Mouse (Mus musculus) intestine, postnatal 0 days (tissue): ENCODE data around the gene Uts2b. TPM values are rescaled to one million over a fixed set of nuclear protein-coding genes. Genes with fewer than 3 reads are reported as not detected.
A peak's percentile ranks its signal among the peaks of the same experiment; 100 is the strongest.

ENCODE experiments used
- ATAC-seq: fragments of 200-750 bp; cut with Nextera tagmentation; 2 replicates; pipeline ENCODE4 v1.8.0; 2017; ENCODE audit warnings: mild to moderate bottlenecking, moderate TSS enrichment, moderate library complexity
- H3K27ac ChIP-seq: fragments of 300-500 bp; sonication (generic); 2 replicates; pipeline ENCODE4 v1.5.1; 2014; ENCODE audit warnings: mild to moderate bottlenecking, low read depth, low read length, moderate library complexity
- H3K27me3 ChIP-seq: fragments of 300-500 bp; sonication (generic); replicated peaks from 2 replicates; pipeline ENCODE4 v1.6.1; 2014; ENCODE audit warnings: low read length, mixed read lengths; ENCODE audit not compliant: control insufficient read depth, insufficient read depth
- H3K36me3 ChIP-seq: fragments of 300-500 bp; sonication (generic); 2 replicates; pipeline ENCODE4 v1.6.1; 2014; ENCODE audit warnings: mild to moderate bottlenecking, moderate library complexity; ENCODE audit not compliant: control insufficient read depth, insufficient read depth
- H3K4me1 ChIP-seq: fragments of 300-500 bp; sonication (generic); replicated peaks from 2 replicates; pipeline ENCODE4 v1.6.1; 2014; ENCODE audit warnings: antibody characterized with exemption, low read length, mixed read lengths; ENCODE audit not compliant: control insufficient read depth, insufficient read depth
- H3K4me2 ChIP-seq: fragments of 300-500 bp; sonication (generic); replicated peaks from 2 replicates; pipeline ENCODE4 v1.6.1; 2014; ENCODE audit warnings: low read depth, mild to moderate bottlenecking, moderate library complexity
- H3K4me3 ChIP-seq: fragments of 300-500 bp; sonication (generic); 2 replicates; pipeline ENCODE4 v1.5.1; 2014; ENCODE audit warnings: low read depth, low read length
- H3K9ac ChIP-seq: fragments of 300-500 bp; sonication (generic); 2 replicates; pipeline ENCODE4 v1.6.1; 2014; ENCODE audit warnings: mild to moderate bottlenecking, low read depth, low read length
- H3K9me3 ChIP-seq: fragments of 300-500 bp; sonication (generic); 2 replicates; pipeline ENCODE4 v1.6.1; 2016; ENCODE audit warnings: mixed run types; ENCODE audit not compliant: control insufficient read depth
- CTCF ChIP-seq: sonication (generic); IDR thresholded peaks from 2 replicates; pipeline ENCODE4 v1.5.1; 2016; ENCODE audit warnings: low read depth, mild to moderate bottlenecking, control low read depth, antibody characterized with exemption, moderate library complexity
- WGBS: fragments of 180-500 bp; shearing (Covaris S2); extraction: QIAGEN DNeasy Blood & Tissue Kit; methylation state at CpG from one replicate; pipeline ENCODE4 v1.1.7; 2014; 5-methylcytosine and 5-hydroxymethylcytosine counted together
- polyA plus RNA-seq: library from polyadenylated mRNA; unstranded; fragments of >200 nt; fragmentation: Nextera tagmentation; extraction: Ambion mirVana; gene quantifications from 2 replicates; pipeline ENCODE4 v1.2.1, GENCODE M21; 2015

Gene Uts2b
- polyA plus RNA-seq, 1 experiment from 2014 or later = 0.14 TPM

- Histone ChIP-seq H3K4me2 (no peak overlapping the region), H3K9ac (no peak overlapping the region), H3K4me1 (0 out of 2 replicates have a peak, but pooled peaks cover 4% of the 10 kb centered on the region), H3K4me3 (no peak overlapping the region), H3K27me3 (no peaks in the 10 kb centered on the region), H3K27ac (no peak overlapping the region), H3K9me3 (no peaks in the 10 kb centered on the region), H3K36me3 (no peaks in the 10 kb centered on the region)
- WGBS = 40% methylated on average over 4 of the region's 4 CpGs
- ATAC-seq = no peak
- TF ChIP-seq CTCF = no peak
Observed at GRCm38 (mm10) chr16:27382217-27382616, 12.2 kb upstream of the Uts2b start.

- Histone ChIP-seq H3K4me3 (no peak overlapping the region), H3K27ac (no peak overlapping the region), H3K9me3 (no peaks in the 10 kb centered on the region), H3K9ac (no peak overlapping the region), H3K4me1 (0 out of 2 replicates have a peak, but pooled peaks cover 3% of the 10 kb centered on the region), H3K36me3 (no peaks in the 10 kb centered on the region), H3K27me3 (no peaks in the 10 kb centered on the region), H3K4me2 (no peak overlapping the region)
- no peak for TF ChIP-seq CTCF
- ATAC-seq = no peak
Observed at GRCm38 (mm10) chr16:27376556-27376955, 6.5 kb upstream of the Uts2b start.

GRCm38 (mm10) chr16:27375318-27375717 is 5.3 kb upstream of the Uts2b start:
- no peak overlapping the region for H3K27ac ChIP-seq
- 52% methylated on average over 2 of the region's 2 CpGs for WGBS
- H3K36me3 ChIP-seq = no peaks in the 10 kb centered on the region

GRCm38 (mm10) chr16:27374139-27374538 is 4.1 kb upstream of the Uts2b start:
- H3K4me3 ChIP-seq = no peak overlapping the region
- no peak for ATAC-seq
- WGBS = 38% methylated on average over 3 of the region's 3 CpGs
- no peaks in the 10 kb centered on the region for H3K36me3 ChIP-seq
- H3K27me3 ChIP-seq = no peaks in the 10 kb centered on the region
- H3K9me3 ChIP-seq = no peaks in the 10 kb centered on the region
- H3K27ac ChIP-seq = no peak overlapping the region
- H3K9ac ChIP-seq = no peak overlapping the region
- H3K4me1 ChIP-seq = 0 out of 2 replicates have a peak, but pooled peaks cover 3% of the 10 kb centered on the region
- H3K4me2 ChIP-seq = no peak overlapping the region
- TF ChIP-seq CTCF = no peak

More at GRCm38 (mm10) chr16:27375318-27375717, 5.3 kb upstream of the Uts2b start:
- peak; percentile 69; the same call in 1 of the 2 replicates for ATAC-seq
- Histone ChIP-seq H3K27me3 (no peaks in the 10 kb centered on the region), H3K4me1 (0 out of 2 replicates have a peak, but pooled peaks cover 3% of the 10 kb centered on the region), H3K9me3 (no peaks in the 10 kb centered on the region), H3K4me2 (peak overlapping the region; percentile 7; the same call in 1 of the 2 replicates), H3K9ac (no peak overlapping the region), H3K4me3 (no peak overlapping the region)
- TF ChIP-seq CTCF = no peak

GRCm38 (mm10) chr16:27370700-27371099 is 661 bp upstream of the Uts2b start:
- no peaks in the 10 kb centered on the region for H3K9me3 ChIP-seq
- H3K4me1 ChIP-seq = 0 out of 2 replicates have a peak, but pooled peaks cover 3% of the 10 kb centered on the region
- no peak overlapping the region for H3K9ac ChIP-seq
- TF ChIP-seq CTCF = no peak
- WGBS = 92% methylated on average over 2 of the region's 2 CpGs
- no peak for ATAC-seq
- no peak overlapping the region for H3K4me3 ChIP-seq
- no peak overlapping the region for H3K27ac ChIP-seq
- no peaks in the 10 kb centered on the region for H3K36me3 ChIP-seq
- H3K27me3 ChIP-seq = no peaks in the 10 kb centered on the region
- no peak overlapping the region for H3K4me2 ChIP-seq

GRCm38 (mm10) chr16:27360059-27360458 is 10.0 kb downstream of the Uts2b start:
- H3K27ac ChIP-seq = no peak overlapping the region
- no peak for ATAC-seq
- H3K4me3 ChIP-seq = no peak overlapping the region
- no peak for TF ChIP-seq CTCF
- no peak overlapping the region for H3K9ac ChIP-seq
- no peaks in the 10 kb centered on the region for H3K27me3 ChIP-seq
- no peaks in the 10 kb centered on the region for H3K9me3 ChIP-seq
- 43% methylated on average over 1 of the region's 1 CpGs for WGBS
- no peaks in the 10 kb centered on the region for H3K4me1 ChIP-seq
- H3K36me3 ChIP-seq = no peaks in the 10 kb centered on the region
- no peak overlapping the region for H3K4me2 ChIP-seq

- 84% methylated on average over 2 of the region's 2 CpGs for WGBS
- Histone ChIP-seq H3K27me3 (no peaks in the 10 kb centered on the region), H3K27ac (no peak overlapping the region), H3K36me3 (no peaks in the 10 kb centered on the region), H3K9ac (no peak overlapping the region), H3K4me2 (no peak overlapping the region), H3K4me3 (no peak overlapping the region), H3K4me1 (no peaks in the 10 kb centered on the region), H3K9me3 (no peaks in the 10 kb centered on the region)
- ATAC-seq = no peak
- no peak for TF ChIP-seq CTCF
Observed at GRCm38 (mm10) chr16:27354464-27354863, 15.6 kb downstream of the Uts2b start.
